Mouse (Mus musculus) layer of hippocampus, adult 9-11 months (tissue): ENCODE measurements around the gene Ccnd3.

Experiments used
- DNase-seq: peaks from one replicate; pipeline ENCODE4 v3.0.0; 2022

Ccnd3 gene

GRCm38 (mm10) chr17:47516232-47516631 lies 11.4 kb downstream of the Ccnd3 start:
- no peak for DNase-seq

- DNase-seq: no peak
These were observed 13.4 kb downstream of the Ccnd3 start for GRCm38 (mm10) chr17:47518205-47518604.

- DNase-seq: peak; percentile 78
These were observed 16.9 kb downstream of the Ccnd3 start for GRCm38 (mm10) chr17:47521551-47522258.

- DNase-seq: no peak
These were observed 17.7 kb downstream of the Ccnd3 start for GRCm38 (mm10) chr17:47522536-47522935.

- DNase-seq: no peak
These were observed 18.4 kb downstream of the Ccnd3 start for GRCm38 (mm10) chr17:47523211-47523682.

GRCm38 (mm10) chr17:47524055-47524454 lies 19.2 kb downstream of the Ccnd3 start:
- DNase-seq: no peak

- no peak for DNase-seq
These were observed 20.1 kb downstream of the Ccnd3 start for GRCm38 (mm10) chr17:47524991-47525390.

- DNase-seq: no peak
These were observed 22.1 kb downstream of the Ccnd3 start for GRCm38 (mm10) chr17:47526856-47527520.

DNA sequence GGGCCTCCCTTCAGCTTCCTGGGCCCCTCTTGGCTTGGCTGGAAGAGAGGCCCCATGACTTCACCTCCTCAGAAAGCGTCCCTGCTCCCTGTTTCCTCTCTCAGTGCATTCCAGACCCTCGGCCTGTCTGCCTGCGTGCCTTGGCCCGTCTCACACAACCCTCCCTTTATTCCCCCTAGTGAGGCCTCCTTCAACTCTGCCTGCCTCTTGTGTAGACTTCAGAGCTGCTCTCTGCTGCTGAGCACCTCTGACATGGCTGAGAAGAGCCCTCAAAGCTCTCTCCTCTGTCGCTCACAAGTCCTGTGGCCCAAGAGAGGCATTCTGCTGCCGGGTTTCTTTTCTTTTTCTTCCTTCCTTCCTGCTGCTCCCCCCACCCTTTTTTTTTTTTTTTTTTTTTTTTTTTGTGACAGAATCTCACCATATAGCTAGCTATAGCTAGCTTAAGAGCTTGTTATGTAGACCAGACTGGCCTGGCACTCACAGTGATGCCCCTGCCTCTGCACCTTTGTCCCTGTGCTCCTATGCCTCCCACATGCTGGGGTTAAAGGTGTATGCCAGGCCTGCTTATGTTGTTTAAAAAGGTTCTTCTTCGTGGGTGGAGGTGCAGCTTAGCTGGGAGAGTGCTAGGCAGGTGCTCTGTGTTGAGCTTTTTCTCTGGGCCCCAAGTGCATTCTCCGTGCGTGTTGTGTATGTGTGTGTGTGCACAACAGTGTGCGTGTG lies 22.9 kb downstream of the Ccnd3 start:
- DNase-seq: no peak

- DNase-seq: no peak
These were observed 24.1 kb downstream of the Ccnd3 start for GRCm38 (mm10) chr17:47528919-47529318.

DNA sequence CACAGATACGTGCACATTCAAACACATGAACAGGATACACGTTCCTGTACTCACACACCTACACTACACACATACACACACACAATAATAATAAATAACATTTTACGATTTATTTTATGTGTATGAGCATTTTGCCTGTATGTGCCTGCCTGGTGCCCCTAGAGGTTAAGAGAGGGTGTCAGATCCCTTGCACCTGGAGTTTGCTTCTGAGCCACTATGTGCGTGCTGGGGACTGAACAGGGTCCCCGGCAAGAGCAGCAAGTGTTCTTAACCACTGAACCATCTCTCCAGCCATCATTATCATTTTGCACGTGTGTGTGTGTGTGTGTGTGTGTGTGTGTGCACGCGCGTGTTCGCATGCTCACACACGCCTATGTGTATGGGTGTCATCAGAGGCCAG lies 24.7 kb downstream of the Ccnd3 start:
- DNase-seq: no peak

DNA sequence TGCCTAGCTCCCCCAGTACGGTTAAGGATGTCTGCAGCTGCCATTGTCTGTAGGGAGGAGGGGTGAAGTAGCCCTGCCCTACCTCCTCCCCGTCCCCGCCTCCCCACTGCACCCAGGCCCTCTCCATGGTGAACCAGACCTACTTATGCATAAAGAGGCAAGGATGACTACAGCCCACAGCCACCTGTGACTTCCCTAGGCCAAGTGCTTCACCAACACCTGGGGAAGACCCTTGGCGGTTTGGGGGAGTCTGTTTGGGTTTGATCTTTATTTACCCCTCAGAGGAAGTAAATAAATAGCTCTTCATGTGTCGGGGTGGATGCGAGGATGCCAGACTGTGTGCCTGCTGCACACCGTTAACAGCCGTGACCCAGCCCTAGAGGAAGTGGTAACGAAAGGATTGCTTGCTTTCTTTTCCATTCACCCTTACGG lies 26.6 kb downstream of the Ccnd3 start:
- DNase-seq: no peak

DNA sequence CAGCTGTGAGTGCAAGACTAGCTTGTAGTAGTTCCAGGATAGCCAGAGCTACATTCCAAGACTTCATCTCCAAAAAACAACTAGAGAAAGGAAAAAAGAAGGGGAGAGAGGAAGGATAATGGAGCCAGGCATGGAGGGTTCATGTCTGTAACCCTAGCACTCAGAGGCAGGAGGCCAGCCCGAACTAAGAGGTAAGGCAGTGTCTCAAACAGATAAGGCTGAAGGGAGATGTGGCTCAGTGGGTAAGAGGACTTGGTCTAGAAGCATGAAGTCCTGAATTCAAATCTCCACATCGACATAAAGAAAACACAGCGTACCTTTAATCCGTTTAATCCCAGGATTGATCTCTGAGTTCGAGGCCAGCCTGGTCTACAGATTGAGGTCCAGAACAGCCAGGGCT lies 27.5 kb downstream of the Ccnd3 start:
- DNase-seq: no peak

DNA sequence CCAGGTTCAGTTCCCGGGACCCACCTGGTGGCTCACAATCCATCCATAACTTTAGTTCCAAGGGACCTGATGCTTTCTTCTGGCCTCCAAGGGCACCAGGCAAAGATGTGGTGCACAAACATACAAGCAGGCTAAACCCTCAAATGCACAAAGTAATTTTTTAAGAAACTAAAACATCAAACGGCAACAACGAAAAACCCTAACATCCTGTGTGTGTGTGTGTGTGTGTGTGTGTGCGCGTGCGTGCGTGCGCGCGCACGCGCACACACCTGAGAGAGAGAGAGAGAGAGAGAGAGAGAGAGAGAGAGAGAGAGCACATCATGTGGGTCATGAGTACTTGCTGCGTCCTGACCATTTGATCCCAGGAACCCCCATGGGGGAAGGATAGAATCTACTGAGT lies 28.8 kb downstream of the Ccnd3 start:
- no peak for DNase-seq

- DNase-seq: no peak
These were observed 31.0 kb downstream of the Ccnd3 start for GRCm38 (mm10) chr17:47535812-47536236.

GRCm38 (mm10) chr17:47538049-47538448 lies 33.2 kb downstream of the Ccnd3 start:
- DNase-seq: no peak

DNA sequence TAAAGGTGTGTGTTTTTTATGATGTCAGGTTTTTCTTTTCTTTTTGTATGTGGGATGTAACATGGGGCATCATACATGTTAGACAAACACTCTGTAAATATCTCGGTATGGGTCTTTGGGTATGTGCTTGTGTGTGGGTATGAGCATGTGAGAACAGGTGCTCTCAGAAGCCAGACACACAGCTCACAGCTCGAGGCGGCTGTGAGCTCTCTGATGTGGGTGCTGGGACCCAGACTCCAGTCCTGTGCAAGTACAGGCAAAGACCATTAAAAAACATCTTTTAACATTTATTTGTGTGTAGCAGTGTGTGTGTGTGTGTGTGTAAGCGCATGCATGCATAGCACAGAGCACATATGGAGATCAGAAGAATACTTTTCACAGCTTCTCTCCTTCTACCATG lies 34.3 kb downstream of the Ccnd3 start:
- no peak for DNase-seq

DNA sequence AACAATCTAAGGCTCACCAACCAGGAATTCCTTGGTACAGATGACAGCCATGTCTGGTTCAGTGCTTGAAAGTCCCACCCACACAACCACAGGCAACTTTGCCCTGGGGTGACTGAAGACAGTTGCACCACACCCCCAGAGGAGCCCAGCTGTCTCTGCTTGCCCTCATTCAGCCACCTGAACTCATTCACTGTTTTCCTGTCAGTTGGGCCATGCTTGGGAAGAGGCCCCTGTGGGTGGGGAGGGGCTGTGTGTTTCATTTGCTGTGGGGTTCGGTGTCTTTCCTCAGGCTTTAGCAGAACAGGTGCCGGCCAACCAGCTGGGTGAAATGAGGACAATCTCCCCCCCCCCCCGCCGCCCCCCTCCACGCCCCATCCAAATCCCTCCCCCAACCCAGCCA lies 37.2 kb downstream of the Ccnd3 start:
- no peak for DNase-seq

- no peak for DNase-seq
These were observed 38.3 kb downstream of the Ccnd3 start for GRCm38 (mm10) chr17:47543051-47543650.

DNA sequence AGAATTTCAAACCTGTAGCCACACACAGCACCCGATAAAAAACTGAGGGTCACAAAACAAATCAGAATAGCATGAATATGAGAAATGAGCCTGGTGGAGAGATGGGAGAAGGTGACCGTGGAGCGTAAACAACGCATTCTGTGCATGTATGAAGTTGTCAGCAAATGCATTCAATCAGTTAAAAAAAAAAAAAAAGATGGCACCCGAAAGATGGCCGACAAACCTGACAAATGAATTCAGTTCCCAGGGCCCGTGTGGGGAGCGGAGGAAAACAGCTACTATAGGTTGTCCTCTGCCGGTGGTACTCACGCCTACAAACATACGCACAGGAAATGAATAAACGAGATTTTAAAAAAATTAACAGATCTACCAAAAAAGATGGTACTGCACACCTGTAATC lies 40.3 kb downstream of the Ccnd3 start:
- no peak for DNase-seq

DNA sequence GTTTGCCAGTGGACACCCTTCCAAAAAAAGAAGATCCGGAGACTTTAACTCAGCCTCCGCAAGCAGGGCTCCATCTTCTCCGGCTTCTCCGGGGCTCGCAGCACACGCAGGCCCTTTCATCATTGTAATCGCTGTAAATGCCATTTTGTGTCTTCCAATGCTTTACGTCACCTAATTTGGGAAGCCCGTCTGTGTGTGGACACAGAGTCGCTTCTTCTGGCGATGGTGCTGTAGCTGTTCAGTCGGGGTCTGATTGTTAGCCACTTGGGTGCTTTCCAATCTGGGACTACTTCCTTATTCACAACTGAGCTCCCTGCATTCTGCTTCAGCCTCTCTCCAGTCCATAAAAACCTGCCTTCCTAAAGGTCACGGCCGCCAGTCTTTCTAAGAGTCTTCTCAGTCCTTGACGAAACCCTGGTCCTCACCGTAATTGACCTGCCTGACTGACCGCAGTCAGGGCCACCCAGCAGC lies 41.0 kb downstream of the Ccnd3 start:
- peak; percentile 71 for DNase-seq

- DNase-seq: no peak
These were observed 46.2 kb downstream of the Ccnd3 start for GRCm38 (mm10) chr17:47551049-47551448.

DNA sequence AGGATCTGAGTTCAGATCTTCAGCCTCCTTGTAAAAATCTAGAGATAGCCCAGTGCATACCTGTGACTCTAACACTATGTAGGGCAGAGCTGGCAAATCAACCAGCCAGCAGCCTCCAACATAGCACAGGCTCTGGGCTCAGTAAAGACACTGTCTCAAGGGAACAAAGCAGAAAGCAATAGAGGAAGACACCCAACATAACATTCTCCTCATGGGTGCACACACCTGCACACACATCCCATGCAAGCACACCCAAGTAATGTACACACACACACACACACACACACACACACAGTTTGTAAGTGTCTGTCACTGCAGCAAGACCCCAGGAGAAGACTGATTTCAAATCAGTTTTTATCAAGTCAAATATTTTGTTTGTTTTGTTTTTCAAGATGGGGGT lies 48.1 kb downstream of the Ccnd3 start:
- no peak for DNase-seq
